Mouse (Mus musculus) stomach, adult 2 months (tissue): ENCODE results near the gene Acer2. TPM values are rescaled to one million over a fixed set of nuclear protein-coding genes. Genes with fewer than 3 reads are reported as not detected.

ENCODE experiments used
- polyA plus RNA-seq: library from polyadenylated mRNA; depleted of rRNA; stranded (reverse); fragments of >200 nt; gene quantifications from 2 replicates; pipeline ENCODE4 v1.2.3, GENCODE M21; 2012; rRNA removed

Gene Acer2
- 5.3 and 5.7 TPM in 2 replicates for polyA plus RNA-seq

GRCm38 (mm10) chr4:86874146-86874847, at the start of gene Acer2:
Acer2 (plus strand) TSS chr4:86874396.

GRCm38 (mm10) chr4:86857113-86858069, 16.8 kb upstream of the Acer2 start, which contains the start of gene Rps6:
Rps6 (minus strand) TSS chr4:86857412.

Other genes starting within 250 kb of the Acer2 start
- gene Plin2, start 204.3 kb upstream of the Acer2 start, polyA plus RNA-seq, result 30.7 and 31.5 TPM in 2 replicates
- gene Dennd4c, start 125.8 kb upstream of the Acer2 start, polyA plus RNA-seq, result 1.2 and 1.5 TPM in 2 replicates
- 78.0 and 106 TPM in 2 replicates for gene Rps6, start 17.0 kb upstream of the Acer2 start, polyA plus RNA-seq